Mouse (Mus musculus): Measurements from ENCODE around the gene Cx3cr1. TPM values are rescaled to one million over a fixed set of nuclear protein-coding genes. Genes with fewer than 3 reads are reported as not detected.

The Cx3cr1 gene
- polyA plus RNA-seq, 1 experiment: 10.9 TPM

DNA sequence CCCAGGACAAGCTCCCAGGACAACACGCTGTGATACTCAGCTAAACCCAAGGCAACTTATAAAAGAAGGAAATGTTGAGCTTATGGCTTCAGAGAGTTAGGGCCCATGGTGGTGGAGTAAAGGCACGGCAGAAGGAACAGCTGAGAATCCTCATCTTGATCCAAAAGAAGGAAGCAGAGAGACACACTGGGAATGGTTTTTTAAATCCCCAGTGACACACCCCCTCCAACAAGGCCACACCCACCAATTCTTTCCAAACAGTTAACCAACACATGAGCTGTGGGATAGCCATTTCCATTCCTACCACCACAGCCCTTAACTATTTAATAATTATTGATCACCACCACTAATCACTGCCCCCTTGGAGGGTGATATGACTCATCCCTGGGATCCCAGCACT, 1.6 kb upstream of the Cx3cr1 start:
- TF ChIP-seq CTCF (IDR thresholded peaks at IDR 0.05; ENCODE audit: insufficient read depth, low read length): no peak
- TF ChIP-seq POLR2A (IDR thresholded peaks at IDR 0.05; ENCODE audit: borderline replicate concordance, extremely low read depth, low read depth, low read length): no peak
- no peak for DNase-seq
- H3K4me3 ChIP-seq (replicated peaks; ENCODE audit: extremely low read depth, low read depth, low read length): no peak overlapping the region
- no peaks in the 10 kb centered on the region for H3K4me1 ChIP-seq (ENCODE audit: control insufficient read depth, insufficient read depth, low read length)
- 56% methylated on average over 2 of the region's 2 CpGs for WGBS

DNA sequence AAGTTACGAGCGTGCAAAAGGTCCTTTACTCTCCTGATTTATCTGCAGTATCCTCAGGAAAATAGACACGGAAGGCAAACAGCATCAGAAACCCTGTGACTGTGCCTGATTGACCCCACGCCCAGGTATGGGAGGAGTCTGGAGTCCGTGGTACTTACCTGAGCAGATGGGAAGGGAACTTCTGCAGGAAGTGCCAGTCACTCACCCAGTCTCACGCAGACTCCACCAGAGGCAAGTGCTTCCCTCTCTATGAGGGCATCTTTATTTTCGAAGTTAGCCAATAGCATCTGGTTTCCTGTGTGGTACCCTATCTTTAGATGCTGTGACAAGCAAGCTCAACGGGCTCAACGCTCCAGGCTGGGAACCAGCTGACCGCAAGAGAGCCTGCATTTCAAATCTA, 1.6 kb downstream of the Cx3cr1 start:
- no peaks in the 10 kb centered on the region for H3K4me1 ChIP-seq (ENCODE audit: control insufficient read depth, insufficient read depth, low read length)
- no peak overlapping the region for H3K4me3 ChIP-seq (replicated peaks; ENCODE audit: extremely low read depth, low read depth, low read length)
- TF ChIP-seq CTCF (IDR thresholded peaks at IDR 0.05; ENCODE audit: insufficient read depth, low read length) (no peak), POLR2A (IDR thresholded peaks at IDR 0.05; ENCODE audit: borderline replicate concordance, extremely low read depth, low read depth, low read length) (no peak)
- DNase-seq: no peak
- 50% methylated on average over 10 of the region's 10 CpGs for WGBS

DNA sequence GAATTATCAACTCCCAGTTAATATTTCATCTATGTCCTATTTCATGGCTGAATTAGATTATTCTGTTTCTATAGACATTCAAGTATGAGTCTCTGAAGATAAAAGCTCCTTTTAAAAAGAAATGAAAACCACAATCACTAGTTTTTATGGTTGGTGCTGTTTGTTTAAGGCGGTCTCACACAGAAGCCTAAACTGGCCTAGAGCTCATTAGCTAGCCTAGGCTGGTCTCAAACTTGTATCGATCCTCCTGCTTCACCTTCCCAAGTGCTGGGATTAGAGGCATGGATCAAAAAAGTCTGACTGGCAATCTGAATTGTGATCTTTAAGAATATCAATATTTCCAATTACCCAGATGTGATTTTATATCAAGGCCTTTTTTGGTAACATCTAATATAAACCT, 2.1 kb downstream of the Cx3cr1 start:
- no peak overlapping the region for H3K4me3 ChIP-seq (replicated peaks; ENCODE audit: extremely low read depth, low read depth, low read length)
- no peaks in the 10 kb centered on the region for H3K4me1 ChIP-seq (ENCODE audit: control insufficient read depth, insufficient read depth, low read length)
- WGBS: 79% methylated on average over 2 of the region's 2 CpGs
- TF ChIP-seq POLR2A (IDR thresholded peaks at IDR 0.05; ENCODE audit: borderline replicate concordance, extremely low read depth, low read depth, low read length) (no peak), CTCF (IDR thresholded peaks at IDR 0.05; ENCODE audit: insufficient read depth, low read length) (no peak)
- no peak for DNase-seq

DNA sequence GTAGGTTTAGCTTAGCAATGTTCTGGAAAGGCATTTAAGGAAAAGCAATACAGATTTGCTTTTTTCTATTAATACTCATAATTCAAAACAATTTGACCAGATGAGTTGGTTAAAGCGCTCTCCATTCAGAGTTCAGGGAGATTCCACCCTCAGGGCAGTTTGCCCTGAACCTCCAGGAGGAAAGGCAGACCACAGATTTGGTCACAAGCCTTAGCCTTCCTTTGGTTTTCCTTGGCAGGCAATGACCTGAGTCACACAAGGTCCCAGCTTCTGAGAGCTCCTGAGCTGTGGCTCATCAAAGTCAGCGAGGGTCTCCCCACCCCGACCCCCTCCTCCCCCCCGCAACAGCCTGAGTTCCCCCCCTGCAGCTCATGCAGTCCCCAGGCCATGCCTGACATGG, 5.4 kb downstream of the Cx3cr1 start:
- no peaks in the 10 kb centered on the region for H3K4me1 ChIP-seq (ENCODE audit: control insufficient read depth, insufficient read depth, low read length)
- 51% methylated on average over 4 of the region's 4 CpGs for WGBS
- TF ChIP-seq CTCF (IDR thresholded peaks at IDR 0.05; ENCODE audit: insufficient read depth, low read length) (no peak), POLR2A (IDR thresholded peaks at IDR 0.05; ENCODE audit: borderline replicate concordance, extremely low read depth, low read depth, low read length) (no peak)
- H3K4me3 ChIP-seq (replicated peaks; ENCODE audit: extremely low read depth, low read depth, low read length): no peak overlapping the region
- DNase-seq: no peak

DNA sequence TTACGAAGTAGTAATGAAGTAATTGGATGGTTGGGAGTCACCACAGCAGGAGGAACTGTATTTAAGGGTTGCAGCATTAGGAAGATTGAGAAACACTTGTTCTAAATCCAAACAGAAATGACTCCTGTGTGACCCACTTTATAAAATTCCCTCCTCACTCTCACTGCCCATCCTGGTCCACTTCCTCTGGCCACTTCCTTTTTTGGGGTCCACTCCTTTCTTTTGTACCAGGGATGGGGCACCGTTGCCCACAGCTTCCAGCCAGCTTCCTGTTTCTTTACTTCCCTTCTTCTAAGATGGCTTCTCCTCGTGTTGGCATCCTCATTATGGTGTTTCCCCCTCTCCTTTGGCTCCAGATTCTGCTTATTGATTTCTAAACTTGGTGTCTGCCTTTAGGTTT, 10.9 kb downstream of the Cx3cr1 start:
- DNase-seq: no peak
- WGBS: 42% methylated on average over 3 of the region's 3 CpGs
- TF ChIP-seq CTCF (IDR thresholded peaks at IDR 0.05; ENCODE audit: insufficient read depth, low read length): no peak
- no peak for TF ChIP-seq POLR2A (IDR thresholded peaks at IDR 0.05; ENCODE audit: borderline replicate concordance, extremely low read depth, low read depth, low read length)
- H3K4me1 ChIP-seq (ENCODE audit: control insufficient read depth, insufficient read depth, low read length): no peaks in the 10 kb centered on the region
- no peak overlapping the region for H3K4me3 ChIP-seq (replicated peaks; ENCODE audit: extremely low read depth, low read depth, low read length)

DNA sequence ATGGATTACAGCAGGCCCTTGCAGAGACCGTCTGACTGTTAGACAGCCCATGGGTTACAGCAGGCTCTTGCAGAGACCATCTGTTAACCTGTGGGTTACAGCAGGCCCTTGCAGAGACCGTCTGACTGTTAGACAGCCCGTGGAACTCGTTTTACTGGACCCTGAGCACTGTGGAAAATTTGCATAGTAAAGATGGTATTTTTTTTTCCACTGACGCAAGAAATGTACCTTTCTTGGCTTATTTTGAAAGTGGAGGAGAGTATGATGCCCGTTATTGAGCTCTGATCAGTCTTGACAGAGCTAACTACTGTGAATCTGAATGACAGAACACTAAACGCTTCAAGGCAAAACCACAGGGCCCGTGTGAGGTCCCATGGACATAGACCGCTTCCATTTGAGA, 13.5 kb downstream of the Cx3cr1 start:
- WGBS: 71% methylated on average over 9 of the region's 9 CpGs
- no peak overlapping the region for H3K4me3 ChIP-seq (replicated peaks; ENCODE audit: extremely low read depth, low read depth, low read length)
- TF ChIP-seq CTCF (IDR thresholded peaks at IDR 0.05; ENCODE audit: insufficient read depth, low read length) (no peak), POLR2A (IDR thresholded peaks at IDR 0.05; ENCODE audit: borderline replicate concordance, extremely low read depth, low read depth, low read length) (no peak)

DNA sequence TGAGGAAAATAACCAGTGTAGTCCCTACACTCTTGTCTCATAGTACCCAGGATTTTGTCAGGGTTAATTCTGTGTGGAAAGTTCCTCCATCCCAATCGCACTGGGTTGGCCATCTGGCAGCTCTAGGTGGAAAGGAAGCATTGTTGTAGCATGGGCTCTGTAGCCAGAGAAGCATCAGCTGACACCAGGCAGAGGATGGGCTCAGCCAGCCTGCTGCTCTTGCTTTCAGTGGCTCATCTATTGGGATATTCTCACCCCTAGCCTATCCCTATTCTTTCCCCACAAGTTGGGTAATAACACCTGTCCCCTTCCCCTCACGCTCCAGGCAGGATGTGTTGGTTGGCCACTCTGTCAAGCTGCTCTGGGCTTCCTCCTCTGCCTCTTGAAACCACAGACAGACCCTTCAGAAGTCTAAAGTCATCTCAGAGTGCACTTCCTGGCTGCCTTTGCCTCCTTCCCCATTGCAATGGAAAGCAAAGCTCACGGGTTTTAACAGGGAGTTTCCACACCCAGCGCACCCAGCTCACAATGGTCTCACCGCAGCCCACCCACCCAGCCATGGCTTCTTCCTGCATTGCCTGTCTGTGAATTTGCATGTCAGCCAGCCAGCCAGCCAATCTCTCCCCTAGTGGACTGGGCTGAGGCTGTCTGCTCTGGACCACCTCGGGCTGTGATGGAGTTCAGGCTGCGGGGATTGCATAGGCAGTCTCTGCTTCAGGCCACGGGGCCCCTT, 15.0 kb downstream of the Cx3cr1 start:
- WGBS: 40% methylated on average over 8 of the region's 8 CpGs
- no peak overlapping the region for H3K4me3 ChIP-seq (replicated peaks; ENCODE audit: extremely low read depth, low read depth, low read length)
- TF ChIP-seq POLR2A (IDR thresholded peaks at IDR 0.05; ENCODE audit: borderline replicate concordance, extremely low read depth, low read depth, low read length): no peak
- TF ChIP-seq CTCF (IDR thresholded peaks at IDR 0.05; ENCODE audit: insufficient read depth, low read length): no peak
- DNase-seq: no peak
- H3K4me1 ChIP-seq (ENCODE audit: control insufficient read depth, insufficient read depth, low read length): no peaks in the 10 kb centered on the region

More for the DNA sequence above, 13.5 kb downstream of the Cx3cr1 start:
- no peak for DNase-seq
- no peaks in the 10 kb centered on the region for H3K4me1 ChIP-seq (ENCODE audit: control insufficient read depth, insufficient read depth, low read length)

DNA sequence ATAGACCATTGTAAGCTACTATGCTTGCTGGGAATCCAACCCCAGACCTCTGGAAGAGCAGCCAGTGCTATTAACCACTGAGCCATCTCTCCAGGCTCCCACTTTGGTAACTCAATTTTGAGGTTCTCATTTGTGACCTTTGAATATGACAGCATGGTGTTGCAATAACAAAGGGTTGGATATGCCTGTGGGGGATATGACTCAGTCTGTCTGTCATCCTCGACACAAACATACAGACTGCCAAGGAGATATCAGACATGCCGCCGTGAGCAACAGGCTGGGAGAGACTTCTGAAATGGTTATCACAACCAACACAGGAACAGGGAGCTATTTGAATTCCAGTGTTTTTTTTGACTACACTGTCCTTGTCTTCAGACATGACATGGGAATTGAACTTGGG, 20.3 kb downstream of the Cx3cr1 start:
- no peak for DNase-seq
- Histone ChIP-seq H3K4me3 (replicated peaks; ENCODE audit: extremely low read depth, low read depth, low read length) (no peak overlapping the region), H3K4me1 (ENCODE audit: control insufficient read depth, insufficient read depth, low read length) (no peaks in the 10 kb centered on the region)
- TF ChIP-seq CTCF (IDR thresholded peaks at IDR 0.05; ENCODE audit: insufficient read depth, low read length) (no peak), POLR2A (IDR thresholded peaks at IDR 0.05; ENCODE audit: borderline replicate concordance, extremely low read depth, low read depth, low read length) (no peak)
- WGBS: 34% methylated on average over 3 of the region's 3 CpGs

DNA sequence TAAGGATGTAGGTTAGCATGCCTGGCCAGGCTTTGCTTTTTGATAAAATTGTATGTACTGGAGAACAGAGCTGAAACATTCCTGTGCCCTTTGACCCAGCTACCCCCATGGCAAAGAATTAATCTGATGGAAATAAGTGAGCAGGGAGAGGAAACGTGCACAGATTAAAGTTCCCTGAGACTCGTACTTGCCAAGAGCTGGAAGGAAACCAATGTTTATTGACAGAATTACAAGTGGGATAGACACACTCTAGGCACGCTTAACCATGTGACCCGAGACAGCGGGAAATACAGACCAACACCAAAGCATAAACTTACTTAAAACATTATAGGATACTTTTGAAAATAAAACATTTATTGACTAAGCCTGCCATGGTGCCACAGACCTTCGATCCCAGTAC, 21.2 kb downstream of the Cx3cr1 start:
- no peak overlapping the region for H3K4me3 ChIP-seq (replicated peaks; ENCODE audit: extremely low read depth, low read depth, low read length)
- no peaks in the 10 kb centered on the region for H3K4me1 ChIP-seq (ENCODE audit: control insufficient read depth, insufficient read depth, low read length)
- no peak for TF ChIP-seq CTCF (IDR thresholded peaks at IDR 0.05; ENCODE audit: insufficient read depth, low read length)
- no peak for DNase-seq
- WGBS: 38% methylated on average over 6 of the region's 6 CpGs

DNA sequence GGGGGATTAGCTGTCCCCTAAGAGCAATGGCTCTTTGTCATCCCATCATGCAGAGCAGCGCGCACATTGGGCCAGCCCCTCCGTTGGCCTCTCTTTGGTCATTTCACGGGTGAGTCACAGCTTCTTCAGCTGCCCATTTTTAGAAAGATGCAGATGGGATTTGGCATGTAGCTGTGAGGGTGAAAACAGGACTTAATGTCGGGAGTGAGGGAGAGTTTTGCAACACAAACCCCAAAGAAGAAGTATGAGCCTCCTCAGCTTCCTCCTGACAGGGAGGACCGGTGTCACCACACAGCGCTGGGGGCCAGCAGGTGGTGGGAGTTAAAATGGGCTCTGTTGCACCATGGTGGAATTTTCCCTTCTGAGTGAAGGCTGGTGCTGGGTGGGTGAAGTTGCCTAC, 26.6 kb downstream of the Cx3cr1 start:
- Histone ChIP-seq H3K4me1 (ENCODE audit: control insufficient read depth, insufficient read depth, low read length) (no peaks in the 10 kb centered on the region), H3K4me3 (replicated peaks; ENCODE audit: extremely low read depth, low read depth, low read length) (no peak overlapping the region)
- TF ChIP-seq POLR2A (IDR thresholded peaks at IDR 0.05; ENCODE audit: borderline replicate concordance, extremely low read depth, low read depth, low read length): no peak
- TF ChIP-seq CTCF (IDR thresholded peaks at IDR 0.05; ENCODE audit: insufficient read depth, low read length): no peak
- no peak for DNase-seq
- 66% methylated on average over 7 of the region's 7 CpGs for WGBS

Data from lung, adult 2 months (tissue).